Mouse (Mus musculus): ENCODE results near the gene Pink1.

GRCm38 (mm10) chr4:138356141-138356540 lies 30.0 kb upstream of the Pink1 start:
- no peak for TF ChIP-seq CTCF (IDR thresholded peaks at IDR 0.05; ENCODE audit: control insufficient read depth, insufficient read depth, insufficient replicate concordance, low read depth, low read length)
- TF ChIP-seq POLR2A (IDR thresholded peaks at IDR 0.05; ENCODE audit: control insufficient read depth, low read depth, low read length) = no peak

Measured in testis, adult 2 months (tissue).